Mouse (Mus musculus) liver, embryonic 11.5 days (tissue): ENCODE results near the gene Lrrn2. TPM values are rescaled to one million over a fixed set of nuclear protein-coding genes. Genes with fewer than 3 reads are reported as not detected.

Experiments used
- ATAC-seq: fragments of 200-750 bp; cut with Nextera tagmentation; replicated peaks from 2 replicates; pipeline ENCODE4 v1.8.0; 2017; ENCODE audit warnings: moderate number of reproducible peaks, mild to moderate bottlenecking, moderate TSS enrichment, moderate library complexity; ENCODE audit not compliant: low FRiP score
- DNase-seq: peaks from one replicate; pipeline ENCODE4 v3.0.0-alpha.2; 2017; ENCODE audit warnings: low spot score
- H3K27ac ChIP-seq: fragments of 300-500 bp; sonication (generic); 2 replicates; pipeline ENCODE4 v1.5.1; 2014; ENCODE audit warnings: mild to moderate bottlenecking, low read depth, low read length, control low read depth
- H3K27me3 ChIP-seq: fragments of 300-500 bp; sonication (generic); replicated peaks from 2 replicates; pipeline ENCODE4 v1.6.1; 2014; ENCODE audit warnings: low read length, mixed read lengths; ENCODE audit not compliant: control insufficient read depth, insufficient read depth
- H3K36me3 ChIP-seq: fragments of 300-500 bp; sonication (generic); 2 replicates; pipeline ENCODE4 v1.6.1; 2014; ENCODE audit warnings: mild to moderate bottlenecking, low read length, moderate library complexity, mixed read lengths; ENCODE audit not compliant: control insufficient read depth, insufficient read depth
- H3K4me1 ChIP-seq: fragments of 300-500 bp; sonication (generic); replicated peaks from 2 replicates; pipeline ENCODE4 v1.6.1; 2014; ENCODE audit warnings: low read length, mixed read lengths; ENCODE audit not compliant: control insufficient read depth, insufficient read depth
- H3K4me2 ChIP-seq: fragments of 300-500 bp; sonication (generic); 2 replicates; pipeline ENCODE4 v1.6.1; 2014; ENCODE audit warnings: mild to moderate bottlenecking, control low read depth, moderate library complexity
- H3K4me3 ChIP-seq: fragments of 300-500 bp; sonication (generic); 2 replicates; pipeline ENCODE4 v1.5.1; 2014; ENCODE audit warnings: low read depth, low read length, control low read depth
- H3K9ac ChIP-seq: fragments of 300-500 bp; sonication (generic); 2 replicates; pipeline ENCODE4 v1.6.1; 2014; ENCODE audit warnings: low read depth, low read length, control low read depth
- H3K9me3 ChIP-seq: fragments of 300-500 bp; sonication (generic); 2 replicates; pipeline ENCODE4 v1.6.1; 2016; ENCODE audit warnings: low read length, inconsistent platforms, mixed read lengths; ENCODE audit not compliant: control insufficient read depth
- WGBS: fragments of 180-500 bp; shearing (Covaris S2); extraction: QIAGEN DNeasy Blood & Tissue Kit; methylation state at CpG from one replicate; pipeline ENCODE4 v1.1.7; 2014; 5-methylcytosine and 5-hydroxymethylcytosine counted together
- polyA plus RNA-seq: library from polyadenylated mRNA; unstranded; fragments of >200 nt; fragmentation: Nextera tagmentation; extraction: Ambion mirVana; gene quantifications from 2 replicates; pipeline ENCODE4 v1.2.1, GENCODE M21; 2014

Lrrn2 gene
- 1.3 and 1.4 TPM in 2 replicates for polyA plus RNA-seq

DNA sequence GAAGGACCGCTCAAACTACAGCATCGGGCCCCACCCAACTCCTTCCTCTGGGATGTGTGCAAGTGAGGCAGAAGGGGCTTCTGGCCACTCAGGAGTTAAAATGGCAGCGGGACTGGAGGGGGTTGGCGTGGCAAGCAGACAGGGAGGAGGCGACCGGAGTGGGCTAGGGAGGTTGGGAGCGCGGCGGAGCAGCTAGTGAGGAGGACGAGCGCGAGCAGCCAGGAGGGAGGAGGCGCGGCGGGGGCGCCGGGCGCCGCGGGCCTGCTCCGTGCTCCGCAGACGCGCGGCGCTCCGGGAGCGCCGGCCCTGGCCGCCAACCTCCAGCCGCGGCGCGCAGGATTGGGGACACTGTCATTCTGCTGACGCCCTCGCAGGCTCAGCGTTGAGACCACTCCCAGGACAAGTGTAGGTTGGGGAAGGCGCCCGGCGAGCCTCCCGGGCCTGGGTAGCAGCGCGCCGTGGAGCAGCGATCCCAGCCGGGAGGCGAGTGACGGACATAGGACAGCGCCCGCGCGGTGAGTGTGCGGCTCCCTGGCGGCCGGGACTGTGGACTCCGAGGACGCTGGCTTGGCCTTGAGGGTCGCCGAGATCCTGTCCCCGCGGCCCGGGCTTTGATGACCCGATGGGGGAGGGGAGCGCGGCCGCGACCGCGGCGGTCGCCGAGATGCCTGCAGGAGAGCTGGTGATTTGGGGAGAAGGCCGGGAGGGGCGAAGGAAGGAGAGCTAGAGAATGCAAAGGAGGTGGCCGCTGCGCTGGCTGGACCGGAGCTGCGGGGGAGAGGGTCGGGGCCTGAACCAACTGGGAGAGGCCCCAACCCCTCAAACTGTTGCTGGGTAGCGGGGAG lies at the start of gene Lrrn2:
Gene Lrrn2 (plus strand): TSS at position 113 of the 845 bp plus-strand sequence.
- H3K4me2 ChIP-seq, result peak within 1 kb of the TSS; percentile 84
- H3K4me1 ChIP-seq, result no peaks in the 10 kb centered on the region
- H3K9me3 ChIP-seq, result no peaks in the 10 kb centered on the region
- ATAC-seq, result peak; percentile 36; the same call in 1 of the 2 replicates
- DNase-seq, result peak; percentile 54
- peak within 1 kb of the TSS; percentile 50 for H3K4me3 ChIP-seq
- H3K27ac ChIP-seq, result no peak within 1 kb of the TSS
- no peaks in the 10 kb centered on the region for H3K36me3 ChIP-seq
- no peak within 1 kb of the TSS for H3K9ac ChIP-seq
- peaks cover 55% of the 10 kb centered on the region for H3K27me3 ChIP-seq
- 1% methylated on average over 79 of the region's 80 CpGs for WGBS

DNA sequence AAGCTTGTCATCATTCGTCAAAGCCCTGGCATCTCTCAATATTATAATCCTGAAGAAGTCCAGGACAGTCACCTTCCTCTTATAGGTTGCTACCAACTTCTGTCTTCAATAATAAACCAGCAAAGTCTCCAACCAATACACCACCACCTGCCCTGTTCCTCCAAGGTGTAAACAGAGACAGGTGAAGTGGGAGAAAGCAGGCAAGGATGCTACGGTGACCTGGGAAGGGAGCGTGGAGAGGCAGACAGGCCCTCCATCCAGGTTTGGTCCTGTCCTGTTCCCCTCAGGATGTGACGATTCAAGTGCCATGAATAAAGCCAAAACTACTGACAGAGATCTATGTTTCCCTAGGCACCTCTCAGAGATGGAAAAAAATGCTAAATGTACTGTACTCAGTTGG lies 48.1 kb upstream of the Lrrn2 start:
- no peak overlapping the region for H3K9ac ChIP-seq
- H3K9me3 ChIP-seq, result no peaks in the 10 kb centered on the region
- H3K27me3 ChIP-seq, result no peaks in the 10 kb centered on the region
- no peaks in the 10 kb centered on the region for H3K36me3 ChIP-seq
- H3K4me2 ChIP-seq, result no peak overlapping the region
- ATAC-seq (no peak), DNase-seq (no peak)
- 81% methylated on average over 4 of the region's 4 CpGs for WGBS
- no peak overlapping the region for H3K4me3 ChIP-seq
- H3K4me1 ChIP-seq, result no peaks in the 10 kb centered on the region
- H3K27ac ChIP-seq, result no peak overlapping the region

DNA sequence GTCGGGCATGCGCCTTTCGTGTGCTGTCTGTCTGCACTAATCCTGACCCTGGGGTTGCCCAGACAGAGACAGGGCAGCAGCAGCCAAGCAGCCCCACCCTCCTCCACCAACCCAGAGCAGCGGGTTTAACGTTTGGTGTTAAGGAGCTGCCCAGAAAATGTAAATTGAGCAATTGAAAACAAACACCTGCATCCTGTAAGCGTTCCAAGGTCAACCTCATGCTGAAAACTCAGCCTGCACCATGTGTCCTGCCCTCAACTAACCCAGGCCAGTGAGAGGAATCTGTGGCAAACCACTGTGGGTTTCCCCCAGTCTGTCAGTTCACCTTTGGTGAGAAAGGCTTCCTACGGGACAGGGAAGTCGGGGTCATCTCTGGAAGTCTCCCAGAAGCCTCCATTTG lies 46.0 kb upstream of the Lrrn2 start:
- Histone ChIP-seq H3K4me2 (no peak overlapping the region), H3K36me3 (no peaks in the 10 kb centered on the region), H3K27ac (no peak overlapping the region), H3K4me1 (no peaks in the 10 kb centered on the region), H3K4me3 (no peak overlapping the region), H3K9me3 (no peaks in the 10 kb centered on the region), H3K27me3 (no peaks in the 10 kb centered on the region), H3K9ac (no peak overlapping the region)
- DNase-seq (no peak), ATAC-seq (no peak)
- 47% methylated on average over 8 of the region's 8 CpGs for WGBS

DNA sequence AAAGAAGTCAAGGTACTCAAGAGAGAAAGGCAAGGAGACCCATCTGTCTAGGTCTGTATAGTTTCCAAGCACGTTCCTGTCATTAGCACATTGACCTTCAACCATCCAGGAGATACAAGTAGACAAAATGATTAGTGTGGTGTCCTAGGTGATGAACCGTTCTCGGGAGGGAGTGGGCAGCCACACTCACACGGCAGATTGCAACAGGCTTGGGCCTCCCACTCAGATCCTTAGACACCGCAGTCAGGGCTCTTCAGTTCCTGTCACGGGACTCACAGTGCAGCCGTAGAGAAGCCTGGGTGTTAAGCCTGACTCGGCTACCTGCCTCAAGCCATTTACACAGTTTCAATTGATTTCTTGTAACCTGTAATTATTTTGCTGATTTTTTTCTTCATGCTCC lies 43.2 kb upstream of the Lrrn2 start:
- 75% methylated on average over 8 of the region's 8 CpGs for WGBS
- H3K9me3 ChIP-seq, result no peaks in the 10 kb centered on the region
- no peaks in the 10 kb centered on the region for H3K27me3 ChIP-seq
- ATAC-seq (no peak), DNase-seq (no peak)
- no peak overlapping the region for H3K4me3 ChIP-seq
- H3K27ac ChIP-seq, result no peak overlapping the region
- no peak overlapping the region for H3K4me2 ChIP-seq
- H3K4me1 ChIP-seq, result no peaks in the 10 kb centered on the region
- no peaks in the 10 kb centered on the region for H3K36me3 ChIP-seq
- H3K9ac ChIP-seq, result no peak overlapping the region

DNA sequence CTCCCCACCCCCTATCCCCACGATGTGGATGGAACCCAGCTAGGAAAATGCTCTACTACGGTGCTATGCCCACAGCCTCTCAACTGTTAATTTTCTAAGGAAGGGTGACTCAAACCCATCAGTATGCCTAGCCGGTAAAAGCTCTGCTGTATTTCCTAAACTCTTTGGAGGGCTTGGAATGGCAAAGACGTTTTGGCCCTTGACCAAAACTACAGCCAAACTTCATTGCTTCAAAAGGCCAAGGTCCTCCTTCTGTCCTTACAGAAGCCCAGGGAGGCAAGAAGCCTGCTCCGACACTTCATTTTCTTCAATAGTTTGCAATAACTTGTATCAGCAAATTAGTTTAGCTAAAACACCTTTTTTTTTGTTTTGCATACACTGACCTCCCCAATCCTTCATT lies 42.4 kb upstream of the Lrrn2 start:
- 68% methylated on average over 5 of the region's 5 CpGs for WGBS

DNA sequence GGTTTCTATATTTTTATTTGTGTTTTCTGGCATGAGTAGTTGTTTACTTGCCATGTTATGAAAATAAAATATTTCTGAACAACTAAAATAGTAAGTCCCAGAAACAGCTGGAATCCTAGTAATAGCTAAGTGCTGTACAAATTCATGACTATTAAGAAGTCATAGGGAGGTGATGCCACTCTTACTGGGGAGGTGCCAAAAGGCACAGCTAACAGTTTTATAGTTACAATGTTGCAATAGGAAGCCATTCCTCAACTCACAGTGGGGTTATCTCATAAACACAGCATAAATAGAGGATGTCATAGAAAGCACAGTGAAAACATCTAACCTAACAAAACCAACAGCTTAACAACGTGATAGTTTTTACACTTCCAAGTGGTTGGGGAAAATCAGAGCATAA lies 41.7 kb upstream of the Lrrn2 start:
- H3K4me3 ChIP-seq, result no peak overlapping the region
- H3K27me3 ChIP-seq, result no peaks in the 10 kb centered on the region
- no peak overlapping the region for H3K27ac ChIP-seq
- no peaks in the 10 kb centered on the region for H3K9me3 ChIP-seq
- H3K4me2 ChIP-seq, result no peak overlapping the region
- ATAC-seq (no peak), DNase-seq (no peak)
- H3K36me3 ChIP-seq, result no peaks in the 10 kb centered on the region
- H3K9ac ChIP-seq, result no peak overlapping the region
- H3K4me1 ChIP-seq, result no peaks in the 10 kb centered on the region
- 70% methylated on average over 1 of the region's 1 CpGs for WGBS

More for the DNA sequence above, 42.4 kb upstream of the Lrrn2 start:
- H3K9me3 ChIP-seq, result no peaks in the 10 kb centered on the region
- no peaks in the 10 kb centered on the region for H3K27me3 ChIP-seq
- DNase-seq (no peak), ATAC-seq (no peak)
- no peaks in the 10 kb centered on the region for H3K36me3 ChIP-seq
- no peak overlapping the region for H3K4me3 ChIP-seq
- no peak overlapping the region for H3K4me2 ChIP-seq
- H3K9ac ChIP-seq, result no peak overlapping the region
- H3K27ac ChIP-seq, result no peak overlapping the region
- H3K4me1 ChIP-seq, result no peaks in the 10 kb centered on the region

DNA sequence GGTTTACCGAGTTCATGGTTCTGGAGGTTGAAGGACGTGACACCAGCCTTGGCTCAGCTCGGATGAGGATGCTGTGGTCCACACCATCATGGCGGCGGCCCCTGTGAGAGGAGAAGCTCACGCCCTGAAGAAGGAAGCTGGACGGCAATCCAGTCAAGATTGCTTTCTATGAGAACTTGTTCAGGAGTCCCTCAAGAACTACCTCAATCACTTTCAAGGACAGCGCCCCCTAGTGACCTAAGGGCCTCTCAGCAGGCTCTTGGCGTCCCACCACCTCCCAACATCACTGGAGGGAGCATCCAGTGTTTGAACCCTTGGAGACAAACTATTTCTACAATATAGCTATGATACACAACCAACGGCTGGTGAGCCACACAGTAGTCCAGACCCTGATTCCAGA lies 36.5 kb upstream of the Lrrn2 start:
- Histone ChIP-seq H3K9me3 (no peaks in the 10 kb centered on the region), H3K4me3 (no peak overlapping the region), H3K27me3 (no peaks in the 10 kb centered on the region), H3K4me2 (no peak overlapping the region), H3K27ac (no peak overlapping the region), H3K36me3 (no peaks in the 10 kb centered on the region), H3K4me1 (no peaks in the 10 kb centered on the region), H3K9ac (no peak overlapping the region)
- WGBS, result 74% methylated on average over 10 of the region's 10 CpGs
- DNase-seq (no peak), ATAC-seq (no peak)

DNA sequence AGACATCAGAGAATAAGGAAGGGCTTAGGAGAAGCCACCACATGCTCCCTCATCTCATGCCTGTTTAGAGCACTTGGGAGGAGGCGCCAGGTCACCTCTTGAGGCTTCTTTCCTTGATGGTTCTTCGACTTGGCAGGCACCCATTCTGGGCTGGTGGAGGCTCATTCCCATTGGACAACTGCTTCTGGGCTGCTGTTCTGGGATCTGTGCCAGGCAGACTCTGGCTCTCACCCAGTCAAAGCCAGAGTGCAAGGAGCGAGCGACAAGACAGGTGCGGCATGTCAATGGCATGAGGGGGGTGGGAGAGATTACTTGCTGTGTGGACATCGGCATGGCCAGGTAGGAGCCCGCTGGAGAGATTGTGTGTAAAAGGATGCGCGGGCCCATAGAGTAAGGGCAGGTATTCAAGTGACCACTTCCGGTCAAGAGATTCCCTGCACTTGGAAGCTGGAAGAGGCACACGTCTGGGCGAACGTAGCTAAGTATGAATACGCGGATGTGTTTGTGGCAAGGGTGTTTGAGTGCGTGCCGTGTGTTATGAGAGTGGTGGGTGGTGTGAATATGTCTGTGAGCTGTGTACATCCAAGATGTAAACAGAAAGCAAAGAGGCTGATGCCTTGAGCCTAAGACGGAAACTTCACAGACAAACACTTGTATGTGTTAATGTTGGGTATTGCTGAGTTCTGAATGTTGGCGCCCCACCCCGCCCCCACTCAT lies 35.8 kb upstream of the Lrrn2 start:
- Histone ChIP-seq H3K4me2 (no peak overlapping the region), H3K9ac (no peak overlapping the region), H3K4me3 (no peak overlapping the region), H3K27me3 (no peaks in the 10 kb centered on the region), H3K9me3 (no peaks in the 10 kb centered on the region), H3K4me1 (no peaks in the 10 kb centered on the region), H3K36me3 (no peaks in the 10 kb centered on the region), H3K27ac (no peak overlapping the region)
- ATAC-seq (no peak), DNase-seq (no peak)
- WGBS, result 90% methylated on average over 20 of the region's 20 CpGs
